Mouse (Mus musculus) heart, embryonic 11.5 days (tissue): ENCODE measurements around the gene Pnpla3. TPM values are rescaled to one million over a fixed set of nuclear protein-coding genes. Genes with fewer than 3 reads are reported as not detected.

Experiments
- ATAC-seq: fragments of 200-750 bp; cut with Nextera tagmentation; replicated peaks from 2 replicates; pipeline ENCODE4 v1.8.0; 2017; ENCODE audit warnings: moderate library complexity; ENCODE audit not compliant: insufficient number of reproducible peaks, low FRiP score, low TSS enrichment
- H3K27ac ChIP-seq: fragments of 300-500 bp; sonication (generic); 2 replicates; pipeline ENCODE4 v1.5.1; 2014; ENCODE audit warnings: mild to moderate bottlenecking, low read depth, low read length
- H3K27me3 ChIP-seq: fragments of 300-500 bp; sonication (generic); 2 replicates; pipeline ENCODE4 v1.6.1; 2014; ENCODE audit warnings: mild to moderate bottlenecking, low read length, mixed read lengths; ENCODE audit not compliant: control insufficient read depth, insufficient read depth
- H3K36me3 ChIP-seq: fragments of 300-500 bp; sonication (generic); 2 replicates; pipeline ENCODE4 v1.6.1; 2014; ENCODE audit warnings: mild to moderate bottlenecking, low read length, moderate library complexity, mixed read lengths; ENCODE audit not compliant: control insufficient read depth, insufficient read depth
- H3K4me1 ChIP-seq: fragments of 300-500 bp; sonication (generic); 2 replicates; pipeline ENCODE4 v1.6.1; 2014; ENCODE audit warnings: low read length; ENCODE audit not compliant: control insufficient read depth, insufficient read depth
- H3K4me2 ChIP-seq: fragments of 300-500 bp; sonication (generic); 2 replicates; pipeline ENCODE4 v1.6.1; 2014; ENCODE audit warnings: mild to moderate bottlenecking, moderate library complexity
- H3K4me3 ChIP-seq: fragments of 300-500 bp; sonication (generic); 2 replicates; pipeline ENCODE4 v1.5.1; 2014; ENCODE audit warnings: low read depth, low read length
- H3K9ac ChIP-seq: fragments of 300-500 bp; sonication (generic); 2 replicates; pipeline ENCODE4 v1.6.1; 2014; ENCODE audit warnings: mild to moderate bottlenecking, low read depth, low read length, moderate library complexity
- H3K9me3 ChIP-seq: fragments of 300-500 bp; sonication (generic); replicated peaks from 2 replicates; pipeline ENCODE4 v1.6.1; 2016; ENCODE audit warnings: low read length; ENCODE audit not compliant: control insufficient read depth
- WGBS: fragments of 180-500 bp; shearing (Covaris S2); extraction: QIAGEN DNeasy Blood & Tissue Kit; methylation state at CpG from one replicate; pipeline ENCODE4 v1.1.7; 2014; ENCODE audit not compliant: insufficient replicate concordance; 5-methylcytosine and 5-hydroxymethylcytosine counted together
- polyA plus RNA-seq: library from polyadenylated mRNA; unstranded; fragments of >200 nt; fragmentation: Nextera tagmentation; extraction: Ambion mirVana; gene quantifications from 2 replicates; pipeline ENCODE4 v1.2.1, GENCODE M21; 2014

The Pnpla3 gene
- polyA plus RNA-seq, 1 experiment from 2014 or later = 0.97 TPM

GRCm38 (mm10) chr15:84215273-84215672, 47.6 kb downstream of the Pnpla3 start:
- no peaks in the 10 kb centered on the region for H3K27me3 ChIP-seq
- WGBS = 66% methylated on average over 2 of the region's 2 CpGs
- no peak overlapping the region for H3K4me3 ChIP-seq
- no peak overlapping the region for H3K4me2 ChIP-seq
- no peak overlapping the region for H3K9ac ChIP-seq
- no peak overlapping the region for H3K27ac ChIP-seq
- H3K4me1 ChIP-seq = peaks cover 48% of the 10 kb centered on the region
- ATAC-seq = no peak
- peaks cover 4% of the 10 kb centered on the region for H3K36me3 ChIP-seq
- no peaks in the 10 kb centered on the region for H3K9me3 ChIP-seq

- H3K9me3 ChIP-seq = no peaks in the 10 kb centered on the region
- no peak overlapping the region for H3K4me2 ChIP-seq
- no peak overlapping the region for H3K4me3 ChIP-seq
- peaks cover 46% of the 10 kb centered on the region for H3K4me1 ChIP-seq
- H3K9ac ChIP-seq = no peak overlapping the region
- H3K27me3 ChIP-seq = no peaks in the 10 kb centered on the region
- no peak for ATAC-seq
- peaks cover 3% of the 10 kb centered on the region; the same call in 1 of the 2 replicates for H3K36me3 ChIP-seq
- H3K27ac ChIP-seq = no peak overlapping the region
Observed at GRCm38 (mm10) chr15:84216026-84216425, 48.4 kb downstream of the Pnpla3 start.

GRCm38 (mm10) chr15:84216461-84217084, 48.9 kb downstream of the Pnpla3 start:
- peaks cover 46% of the 10 kb centered on the region for H3K4me1 ChIP-seq
- no peak overlapping the region for H3K4me2 ChIP-seq
- no peak for ATAC-seq
- H3K27ac ChIP-seq = no peak overlapping the region
- H3K4me3 ChIP-seq = no peak overlapping the region
- no peak overlapping the region for H3K9ac ChIP-seq
- 31% methylated on average over 7 of the region's 7 CpGs for WGBS
- no peaks in the 10 kb centered on the region for H3K9me3 ChIP-seq
- peaks cover 3% of the 10 kb centered on the region; the same call in 1 of the 2 replicates for H3K36me3 ChIP-seq
- no peaks in the 10 kb centered on the region for H3K27me3 ChIP-seq

- WGBS = 39% methylated on average over 23 of the region's 23 CpGs
- peaks cover 3% of the 10 kb centered on the region; the same call in 1 of the 2 replicates for H3K36me3 ChIP-seq
- no peak overlapping the region for H3K4me3 ChIP-seq
- H3K4me2 ChIP-seq = no peak overlapping the region
- no peaks in the 10 kb centered on the region for H3K27me3 ChIP-seq
- ATAC-seq = no peak
- no peak overlapping the region for H3K9ac ChIP-seq
- peak overlapping the region; percentile 73 for H3K27ac ChIP-seq
- no peaks in the 10 kb centered on the region for H3K9me3 ChIP-seq
- peaks cover 37% of the 10 kb centered on the region for H3K4me1 ChIP-seq
Observed at GRCm38 (mm10) chr15:84217969-84218782, 50.5 kb downstream of the Pnpla3 start.

- H3K9ac ChIP-seq = peak overlapping the region; percentile 10; the same call in 1 of the 2 replicates
- H3K36me3 ChIP-seq = peaks cover 3% of the 10 kb centered on the region; the same call in 1 of the 2 replicates
- H3K27ac ChIP-seq = peak overlapping the region; percentile 73
- H3K27me3 ChIP-seq = no peaks in the 10 kb centered on the region
- H3K4me2 ChIP-seq = peak overlapping the region; percentile 22; the same call in 1 of the 2 replicates
- ATAC-seq = no peak; the same call in 1 of the 2 replicates
- H3K9me3 ChIP-seq = no peaks in the 10 kb centered on the region
- no peak overlapping the region for H3K4me3 ChIP-seq
- WGBS = 18% methylated on average over 9 of the region's 9 CpGs
- H3K4me1 ChIP-seq = peaks cover 36% of the 10 kb centered on the region
Observed at GRCm38 (mm10) chr15:84218783-84219271, 51.2 kb downstream of the Pnpla3 start.

GRCm38 (mm10) chr15:84221539-84221938, 53.9 kb downstream of the Pnpla3 start:
- Histone ChIP-seq H3K4me3 (no peak overlapping the region), H3K27me3 (no peaks in the 10 kb centered on the region), H3K4me1 (peaks cover 21% of the 10 kb centered on the region), H3K27ac (no peak overlapping the region), H3K9me3 (no peaks in the 10 kb centered on the region), H3K9ac (no peak overlapping the region), H3K4me2 (no peak overlapping the region), H3K36me3 (no peaks in the 10 kb centered on the region)
- ATAC-seq = no peak
- 81% methylated on average over 5 of the region's 5 CpGs for WGBS

- no peaks in the 10 kb centered on the region for H3K27me3 ChIP-seq
- 24% methylated on average over 6 of the region's 6 CpGs for WGBS
- peaks cover 14% of the 10 kb centered on the region for H3K4me1 ChIP-seq
- H3K9me3 ChIP-seq = no peaks in the 10 kb centered on the region
- ATAC-seq = 0 out of 2 replicates have a peak, but pooled peaks have one; percentile 32
- no peak overlapping the region for H3K4me2 ChIP-seq
- no peak overlapping the region for H3K4me3 ChIP-seq
- no peak overlapping the region for H3K9ac ChIP-seq
- no peaks in the 10 kb centered on the region for H3K36me3 ChIP-seq
- no peak overlapping the region for H3K27ac ChIP-seq
Observed at GRCm38 (mm10) chr15:84223423-84223822, 55.8 kb downstream of the Pnpla3 start.

GRCm38 (mm10) chr15:84224779-84225178, 57.1 kb downstream of the Pnpla3 start:
- Histone ChIP-seq H3K27me3 (no peaks in the 10 kb centered on the region), H3K9ac (no peak overlapping the region), H3K4me1 (0 out of 2 replicates have a peak, but pooled peaks cover 4% of the 10 kb centered on the region), H3K4me2 (no peak overlapping the region), H3K36me3 (no peaks in the 10 kb centered on the region), H3K4me3 (no peak overlapping the region), H3K27ac (no peak overlapping the region), H3K9me3 (no peaks in the 10 kb centered on the region)
- no peak for ATAC-seq
- 42% methylated on average over 10 of the region's 10 CpGs for WGBS
